ENCODE assay signal across 26 mouse cellular contexts in the genomic region with DNA sequence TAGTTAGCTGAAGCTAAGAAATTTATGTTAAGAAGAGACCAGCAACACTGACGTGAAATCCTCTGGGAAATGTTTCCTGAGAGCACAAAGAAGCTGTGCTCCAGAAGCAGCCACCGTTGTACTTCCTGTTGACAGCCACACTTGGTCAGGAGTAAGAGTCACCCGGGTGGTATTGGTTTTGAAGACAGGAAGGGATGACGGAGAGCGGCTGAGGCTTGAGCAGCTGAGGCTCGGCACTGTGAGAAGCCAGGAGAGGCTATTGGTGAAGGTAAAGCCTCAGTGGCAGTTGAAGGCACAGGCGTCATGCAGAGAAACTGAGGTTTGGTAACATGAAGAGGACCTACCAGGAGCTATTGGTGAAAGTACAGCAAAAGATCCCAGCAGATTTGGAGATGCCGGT. TPM values are rescaled to one million over a fixed set of nuclear protein-coding genes. Genes with fewer than 3 reads are reported as not detected.
DNase-seq lines count a peak whose midpoint lies in the region; ATAC-seq and TF ChIP-seq lines count a peak whose summit lies in the region.
"Had no signal": no experiment of that assay in that cellular context is flagged by ENCODE, and none has a peak within 500 bp of the region (broad histone marks: within the 10 kb centered on the region; RNA-seq: fewer than 3 reads in every experiment).

No protein-coding gene starts in this region.

- peak; percentile 16 for DNase-seq in kidney, postnatal 0 days (ENCODE audit: low spot score)
- no peak for DNase-seq in kidney, adult 11 months
- peak; percentile 17 for DNase-seq in lung, postnatal 0 days (ENCODE audit: low spot score)
- no peak for DNase-seq in lung, postnatal 10 days
- DNase-seq in layer of hippocampus, adult 9-10 months (ENCODE audit: low spot score): no peak
- DNase-seq in embryo, embryonic 10 days (ENCODE audit: low spot score): no peak
- DNase-seq: adrenal gland, postnatal 25 days; B cell, adult 2 months; cerebellum, adult 11 months; cerebellum, postnatal 14 days; forebrain, postnatal 0 days; gastrocnemius, adult 2 months; lung, postnatal 14 days; right cerebral cortex, adult 18-20 months had no signal

- H3K27ac ChIP-seq in kidney, postnatal 0 days: no peak overlapping the region
- H3K27ac ChIP-seq in lung, postnatal 0 days (ENCODE audit: low read length): no peak overlapping the region
- H3K27ac ChIP-seq: forebrain, embryonic 10.5 days; gastrocnemius, adult 2 months; heart, embryonic 15.5 days; limb, embryonic 13.5 days; liver, embryonic 14.5 days; midbrain, embryonic 10.5 days; neural tube, embryonic 13.5 days had no signal

- H3K4me3 ChIP-seq in kidney, postnatal 0 days (replicated peaks; ENCODE audit: low read depth, low read length): no peak overlapping the region
- no peak overlapping the region for H3K4me3 ChIP-seq in lung, postnatal 0 days (ENCODE audit: low read depth, low read length)
- H3K4me3 ChIP-seq: forebrain, embryonic 10.5 days; gastrocnemius, adult 2 months; heart, embryonic 15.5 days; limb, embryonic 13.5 days; midbrain, embryonic 10.5 days; neural tube, embryonic 13.5 days had no signal

- 58% methylated on average over 8 of the region's 8 CpGs for WGBS in kidney, postnatal 0 days
- 54% methylated on average over 8 of the region's 8 CpGs for WGBS in lung, postnatal 0 days

- no peak for ATAC-seq in kidney, postnatal 0 days (replicated peaks; ENCODE audit: low FRiP score, low read depth)
- no peak for ATAC-seq in lung, postnatal 0 days
- peak; percentile 87 for ATAC-seq in common myeloid progenitor, adult 5-6 weeks (replicated peaks; ENCODE audit: low read depth, poor library complexity, severe bottlenecking)
- ATAC-seq in monocyte, adult 5-6 weeks (replicated peaks; ENCODE audit: insufficient number of reproducible peaks, low FRiP score, low TSS enrichment, poor library complexity, severe bottlenecking): peak; percentile 66
- ATAC-seq: forebrain, postnatal 0 days had no signal

- no peak overlapping the region for H3K9ac ChIP-seq in kidney, postnatal 0 days (ENCODE audit: low read depth, low read length)
- no peak overlapping the region for H3K9ac ChIP-seq in lung, postnatal 0 days (replicated peaks; ENCODE audit: low read depth)
- H3K9ac ChIP-seq: forebrain, postnatal 0 days; heart, embryonic 15.5 days; limb, embryonic 13.5 days; liver, embryonic 14.5 days; neural tube, embryonic 13.5 days had no signal

- H3K36me3 ChIP-seq in kidney, postnatal 0 days (ENCODE audit: insufficient read depth, low read length): no peaks in the 10 kb centered on the region
- no peaks in the 10 kb centered on the region for H3K36me3 ChIP-seq in lung, postnatal 0 days (ENCODE audit: insufficient read depth, low read length)
- H3K36me3 ChIP-seq: forebrain, embryonic 10.5 days; heart, embryonic 15.5 days; limb, embryonic 13.5 days; midbrain, embryonic 10.5 days; neural tube, embryonic 13.5 days had no signal

- no peak for TF ChIP-seq CTCF in kidney, postnatal 0 days (IDR thresholded peaks at IDR 0.05; ENCODE audit: low read depth)
- TF ChIP-seq CTCF in lung, postnatal 0 days (IDR thresholded peaks at IDR 0.05): no peak

- H3K27me3 ChIP-seq in kidney, postnatal 0 days (ENCODE audit: insufficient read depth, low read length): no peaks in the 10 kb centered on the region
- no peaks in the 10 kb centered on the region for H3K27me3 ChIP-seq in lung, postnatal 0 days (replicated peaks; ENCODE audit: insufficient read depth, low read length)
- H3K27me3 ChIP-seq: heart, embryonic 15.5 days; limb, embryonic 13.5 days; neural tube, embryonic 13.5 days had no signal

- TF ChIP-seq EP300 in lung, postnatal 0 days (IDR thresholded peaks at IDR 0.05): no peak

- H3K4me2 ChIP-seq in kidney, postnatal 0 days (ENCODE audit: low read length): no peak overlapping the region
- H3K4me2 ChIP-seq in lung, postnatal 0 days (replicated peaks; ENCODE audit: low read depth, low read length): no peak overlapping the region
- H3K4me2 ChIP-seq: heart, embryonic 15.5 days; limb, embryonic 13.5 days; neural tube, embryonic 13.5 days had no signal

- H3K9me3 ChIP-seq in kidney, postnatal 0 days (replicated peaks; ENCODE audit: low read length): no peaks in the 10 kb centered on the region
- no peaks in the 10 kb centered on the region for H3K9me3 ChIP-seq in lung, postnatal 0 days (ENCODE audit: low read length)
- H3K9me3 ChIP-seq: forebrain, embryonic 10.5 days; heart, embryonic 15.5 days; limb, embryonic 13.5 days; midbrain, embryonic 10.5 days; neural tube, embryonic 13.5 days had no signal

- H3K4me1 ChIP-seq in kidney, postnatal 0 days (replicated peaks; ENCODE audit: insufficient read depth, low read length): no peaks in the 10 kb centered on the region
- no peaks in the 10 kb centered on the region for H3K4me1 ChIP-seq in lung, postnatal 0 days (ENCODE audit: insufficient read depth, low read depth, low read length)
- H3K4me1 ChIP-seq: forebrain, embryonic 10.5 days; heart, embryonic 15.5 days; limb, embryonic 13.5 days; midbrain, embryonic 10.5 days; neural tube, embryonic 13.5 days had no signal

RNA-seq across cellular contexts. Expression of gene Ythdc1, which starts 11.2 kb away (rescaled TPM):
- polyA plus RNA-seq in kidney, postnatal 0 days (2015; fragmentation: Nextera tagmentation; extraction: Ambion mirVana): 31.0 and 32.0 TPM in 2 replicates
- 26.1 and 29.1 TPM in 2 replicates for polyA plus RNA-seq in lung, postnatal 0 days (2015; fragmentation: Nextera tagmentation; extraction: Ambion mirVana)
- 157 and 173 TPM in 2 replicates for total RNA-seq in common myeloid progenitor, adult 5-6 weeks (2017)
- total RNA-seq in monocyte, adult 5-6 weeks (2017): 253 to 309 TPM (median 288 TPM) in 3 replicates

RNA-seq across cellular contexts. Expression of gene Tmprss11e, which starts 47.2 kb away (rescaled TPM):
- polyA plus RNA-seq in kidney, postnatal 0 days (2015; fragmentation: Nextera tagmentation; extraction: Ambion mirVana): 0.08 TPM in 1 of 2 replicates, not detected in the other
- polyA plus RNA-seq in lung, postnatal 0 days (2015; fragmentation: Nextera tagmentation; extraction: Ambion mirVana): not detected in 2 replicates
- total RNA-seq in common myeloid progenitor, adult 5-6 weeks (2017): not detected in 2 replicates
- total RNA-seq in monocyte, adult 5-6 weeks (2017): not detected in 3 replicates
- total RNA-seq: adrenal gland, postnatal 25 days; gastrocnemius, adult 2 months; layer of hippocampus, postnatal 25 days; left cerebral cortex, postnatal 10 days had no signal
- polyA plus RNA-seq: forebrain, embryonic 10.5 days; forebrain, postnatal 0 days; gonadal fat pad, adult 2 months; heart, embryonic 15.5 days; hindbrain, embryonic 11.5 days; limb, embryonic 13.5 days; liver, embryonic 14.5 days; midbrain, embryonic 10.5 days; neural tube, embryonic 13.5 days had no signal

Comparison
In these comparisons a context has a peak if more than half of its experiments do, and no peak if none do; other contexts are left out.
1. DNase-seq: peak in kidney, postnatal 0 days (single experiment) and lung, postnatal 0 days (single experiment); none in kidney, adult 11 months (single experiment), lung, postnatal 10 days (single experiment), layer of hippocampus, adult 9-10 months (single experiment) and embryo, embryonic 10 days (single experiment).
2. ATAC-seq: peak in common myeloid progenitor, adult 5-6 weeks (single experiment) and monocyte, adult 5-6 weeks (single experiment); none in kidney, postnatal 0 days (single experiment) and lung, postnatal 0 days (single experiment).